Mouse (Mus musculus): ENCODE results near the gene C8g.

DNA sequence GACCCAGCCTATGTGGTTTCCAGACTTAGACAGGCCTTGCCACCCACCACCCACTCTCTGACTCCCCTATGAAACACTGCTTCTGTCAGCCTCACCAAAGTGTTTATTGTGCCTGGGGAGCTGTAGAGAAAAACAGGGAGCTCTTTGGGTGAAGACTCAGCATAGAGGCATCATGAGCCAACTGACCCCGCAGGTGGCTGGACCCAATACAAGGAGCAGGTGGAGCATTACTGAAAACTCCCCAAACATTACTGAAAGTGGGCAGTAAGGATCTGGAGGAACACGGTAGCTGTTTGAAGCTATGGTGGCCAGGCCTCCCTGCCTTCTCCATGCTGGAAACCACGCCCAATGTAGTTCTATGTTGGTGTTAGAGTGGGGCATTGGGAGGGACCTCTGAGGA lies 37.9 kb downstream of the C8g start:
- TF ChIP-seq POLR2A (IDR thresholded peaks at IDR 0.05; ENCODE audit: control insufficient read depth in 1 of 2, insufficient read depth in 1 of 2, low read depth in 1 of 2, low read length in 2 of 2, poor library complexity in 1 of 2) (no peak), CTCF (IDR thresholded peaks at IDR 0.05 in 2 of 3, conservative IDR thresholded peaks at IDR 0.05 in 1 of 3; ENCODE audit: control insufficient read depth in 1 of 3, insufficient read depth in 1 of 3, low read depth in 2 of 3, low read length in 3 of 3, poor library complexity in 1 of 3, severe bottlenecking in 1 of 3) (no peak), GABPA (IDR thresholded peaks at IDR 0.05; ENCODE audit: low read depth, low read length) (no peak), GATA1 (IDR thresholded peaks at IDR 0.05; ENCODE audit: low read depth, low read length) (no peak), SMC3 (IDR thresholded peaks at IDR 0.05; ENCODE audit: low read depth, low read length) (no peak), POLR2AphosphoS2 (IDR thresholded peaks at IDR 0.05; ENCODE audit: low read length) (no peak), NELFE (IDR thresholded peaks at IDR 0.05; ENCODE audit: low read depth, low read length) (no peak), USF1 (IDR thresholded peaks at IDR 0.05; ENCODE audit: low read depth, low read length) (no peak)

All from MEL (cell line).